Mouse (Mus musculus) heart, postnatal 36 days (tissue): ENCODE measurements around the gene Tnf. TPM values are rescaled to one million over a fixed set of nuclear protein-coding genes. Genes with fewer than 3 reads are reported as not detected.
"Not testable (repeated sequence)": the region's sequence is repeated elsewhere in the genome, so short reads cannot be mapped to it uniquely, and the experiment has no call there.

Experiments used
- DNase-seq, 2 experiments: peaks; one replicate each; pipeline ENCODE4 v3.0.0; 2021 to 2022
- intact Hi-C: fragments of 180-260 bp; cut with DNase I; formaldehyde crosslinking; loops from one replicate; pipeline ENCODE4 v1.15.1; 2025
- total RNA-seq, 2 experiments: library from RNA; stranded (reverse); gene quantifications; 2 replicates each; pipeline ENCODE4 v1.2.3; 2021

The Tnf gene
- total RNA-seq, 2 experiments from 2014 or later, result 0.53 to 0.57 TPM

GRCm38 (mm10) chr17:35235614-35236389 is 34.0 kb upstream of the Tnf start, which contains the start of gene Nfkbil1:
Gene Nfkbil1 (minus strand): TSS chr17:35235792.
- DNase-seq, result peak; percentile 85 to 88
- intact Hi-C loops, result loop anchor here (2.0 to 5.0 kb wide), 3 partner anchors 67 to 234 kb away; partner anchors contain the start of gene Vars

- peak; percentile 54 to 66 for DNase-seq
- intact Hi-C loops, result loop anchor here (5.0 kb wide), 1 partner anchor 233 kb away; the partner anchor contains the start of gene Vars
Measured at GRCm38 (mm10) chr17:35234903-35235302, 33.1 kb upstream of the Tnf start.

DNA sequence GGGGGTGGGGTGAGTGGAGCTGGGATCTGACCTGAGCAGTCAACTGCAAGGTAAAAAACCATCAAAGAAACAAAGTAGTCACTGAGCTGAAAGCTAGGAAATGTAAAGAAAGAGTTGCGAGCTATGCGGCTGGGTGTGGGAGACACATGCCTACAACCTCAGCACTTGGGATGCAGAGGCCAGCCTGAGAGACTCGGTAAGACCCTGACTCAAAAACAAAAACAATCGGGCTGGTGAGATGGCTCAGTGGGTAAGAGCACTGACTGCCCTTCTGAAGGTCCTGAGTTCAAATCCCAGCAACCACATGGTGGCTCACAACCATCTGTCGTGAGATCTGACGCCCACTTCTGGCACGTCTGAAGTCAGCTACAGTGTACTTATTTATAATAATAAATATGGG is 32.3 kb upstream of the Tnf start:
- intact Hi-C loops, DNase-seq: not testable (repeated sequence)

DNA sequence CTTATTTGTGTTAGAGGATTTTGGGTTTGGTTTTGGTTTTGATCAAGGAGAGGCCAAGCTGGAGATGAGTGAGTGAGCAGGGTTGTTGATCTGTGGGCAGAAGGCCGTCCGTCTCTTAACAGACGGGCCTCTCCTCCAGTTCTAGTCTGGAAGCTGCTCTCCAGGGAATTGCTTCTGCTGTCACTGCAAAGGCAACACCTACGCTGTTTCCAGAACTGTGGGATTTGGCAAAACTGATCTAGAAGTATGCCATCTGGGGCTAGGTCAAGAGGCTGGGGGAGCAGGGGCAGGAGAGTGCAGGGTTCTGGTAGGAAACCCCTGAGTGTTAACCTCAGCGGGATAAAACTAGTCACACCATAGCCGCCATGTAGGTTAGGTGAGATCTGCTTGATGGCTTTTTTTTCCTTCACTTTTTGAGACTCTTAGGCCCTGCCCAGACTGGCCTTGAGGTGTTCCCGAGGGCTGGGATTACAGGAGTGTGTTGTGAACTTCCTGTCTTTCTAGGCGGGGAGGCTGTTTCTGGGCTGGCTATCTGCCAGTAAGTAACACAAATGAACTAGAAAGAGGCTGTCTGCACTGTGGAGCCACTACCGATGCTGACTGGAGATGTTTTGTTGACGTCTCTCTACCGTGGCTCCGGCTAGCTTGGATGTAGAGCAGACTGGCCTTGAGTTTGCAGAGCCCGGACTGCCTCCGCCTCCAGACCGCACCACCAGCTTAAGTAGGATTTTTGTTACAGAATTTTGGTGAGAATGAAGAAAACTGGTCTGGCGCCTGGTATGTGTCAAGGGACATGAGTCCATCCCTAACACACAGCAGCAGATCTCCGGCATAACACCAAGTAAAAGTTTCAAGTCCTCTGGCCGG is 31.5 kb upstream of the Tnf start, which contains the start of gene Atp6v1g2:
Gene Atp6v1g2, plus strand, starts transcription at position 547 of the 867 bp plus-strand sequence.
- intact Hi-C loops, result no loop called here
- no peak for DNase-seq

- DNase-seq, result no peak
- intact Hi-C loops, result loop anchor here (1.0 kb wide), 1 partner anchor 54 kb away; no protein-coding TSS in a partner anchor
Measured at GRCm38 (mm10) chr17:35232659-35233058, 30.9 kb upstream of the Tnf start.

GRCm38 (mm10) chr17:35232043-35232442 is 30.2 kb upstream of the Tnf start:
- DNase-seq, result peak; percentile 88 to 93
- intact Hi-C loops, result loop anchor here (1.0 kb wide), 1 partner anchor 54 kb away; no protein-coding TSS in a partner anchor

DNA sequence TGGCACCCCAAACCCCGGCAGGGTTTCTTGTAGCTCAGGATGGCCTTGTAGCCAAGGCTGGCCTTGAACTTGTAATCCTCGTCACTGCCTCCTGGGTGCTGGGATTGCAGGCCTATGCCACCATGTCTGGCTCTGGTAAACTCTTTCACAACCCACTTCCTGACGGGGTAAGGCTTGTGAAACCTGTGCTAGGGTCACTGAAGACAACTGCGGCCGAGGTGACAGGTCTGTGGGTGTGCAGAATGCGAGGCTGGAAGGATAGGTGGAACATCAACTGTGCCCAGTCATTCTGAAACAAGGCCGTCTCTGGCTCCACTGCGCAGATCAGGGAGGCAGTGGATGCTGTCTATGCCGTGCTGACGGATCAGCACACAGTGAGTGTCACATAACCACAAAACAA is 29.2 kb upstream of the Tnf start:
- DNase-seq, result no peak
- intact Hi-C loops, result no loop called here

DNA sequence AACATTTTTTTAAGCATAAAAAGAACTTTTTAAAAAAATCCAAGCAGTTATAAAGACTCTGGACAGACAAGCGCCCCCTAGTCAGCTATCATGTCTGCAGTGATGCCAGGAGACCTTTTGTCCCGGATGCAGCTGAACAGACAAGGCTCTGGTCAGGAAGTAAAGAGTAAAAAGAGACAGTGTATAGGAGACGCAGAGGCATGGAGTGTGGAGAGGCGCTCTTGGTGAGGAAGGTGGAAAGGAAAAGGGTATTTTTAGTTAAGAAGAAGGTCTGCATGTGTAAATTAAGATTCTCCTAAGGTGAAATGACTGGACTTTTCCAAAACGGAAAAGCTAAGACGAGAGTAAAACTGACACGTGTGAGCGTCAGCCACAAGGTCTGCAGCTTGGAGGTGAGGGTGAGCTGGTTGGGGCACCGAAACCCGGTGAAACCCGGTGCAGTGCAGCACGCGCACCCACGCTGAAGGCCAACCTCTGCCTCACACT is 24.8 kb upstream of the Tnf start:
- no peak for DNase-seq

DNA sequence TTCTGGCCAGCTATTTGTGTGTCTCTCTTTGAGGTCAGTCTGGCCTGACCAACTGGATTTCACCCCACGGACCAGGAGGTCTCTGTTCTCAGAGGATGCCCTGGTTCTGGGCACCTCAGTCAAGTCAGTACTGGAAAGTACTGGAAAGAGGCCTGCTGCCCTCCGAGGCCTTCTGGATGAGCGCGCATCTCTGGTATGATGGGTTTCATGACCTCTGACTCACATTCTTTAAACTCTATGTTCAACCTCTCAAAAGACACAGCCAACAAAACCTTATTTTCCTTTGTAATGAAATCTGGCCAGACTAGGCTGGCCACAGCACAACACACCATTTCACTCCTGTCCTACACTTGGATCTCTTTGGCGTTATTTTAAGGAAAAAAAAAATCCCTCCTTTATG is 23.6 kb upstream of the Tnf start:
- intact Hi-C loops, result no loop called here
- no peak for DNase-seq

More for the DNA sequence above, 24.8 kb upstream of the Tnf start:
- intact Hi-C loops, result no loop called here

DNA sequence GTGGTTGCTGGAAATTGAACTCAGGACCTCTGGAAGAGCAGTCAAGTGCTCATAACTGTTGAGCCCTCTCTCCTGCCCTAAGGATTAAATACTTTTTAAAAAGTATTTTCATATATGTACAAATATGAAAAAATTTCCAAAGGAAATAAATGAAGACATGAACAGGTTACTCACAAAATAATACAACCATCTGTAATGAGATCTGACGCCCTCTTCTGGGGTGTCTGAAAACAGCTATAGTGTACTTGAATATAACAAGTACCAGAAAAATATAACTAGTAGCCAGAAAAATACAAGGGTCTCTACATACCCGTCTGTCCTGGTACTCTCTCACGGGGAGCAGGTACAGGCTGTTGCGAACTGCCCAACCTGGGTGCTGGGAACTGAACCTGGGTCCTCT is 22.8 kb upstream of the Tnf start:
- intact Hi-C loops, result no loop called here
- DNase-seq, result no peak

DNA sequence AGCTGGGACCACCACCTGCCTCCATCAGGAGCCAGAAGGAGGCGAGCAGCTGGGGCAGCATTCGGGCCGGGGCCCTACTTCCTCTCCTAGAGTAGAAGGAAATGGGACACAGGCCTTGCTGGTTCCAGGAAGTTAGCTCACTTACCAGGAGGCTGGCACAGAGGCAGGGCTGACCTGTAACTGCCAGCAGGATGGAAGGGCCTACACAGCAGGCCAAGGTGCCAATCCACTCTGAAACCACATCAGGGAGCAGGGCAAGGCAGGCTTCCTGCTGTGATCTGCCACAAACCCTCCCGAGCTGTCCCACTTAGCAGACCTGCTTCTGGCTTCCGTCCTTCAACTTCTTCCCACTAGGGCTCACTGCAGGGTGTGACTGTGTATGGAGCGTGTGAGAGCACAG is 20.5 kb upstream of the Tnf start:
- DNase-seq, result no peak
- intact Hi-C loops, result no loop called here

- intact Hi-C loops, result loop anchor here (2.0 kb wide), 1 partner anchor 20 kb away; no protein-coding TSS in a partner anchor
- peak; percentile 59 to 66 for DNase-seq
Measured at GRCm38 (mm10) chr17:35220156-35220952, 18.5 kb upstream of the Tnf start, which contains the start of gene Gm16181. Gene Gm16181 (plus strand): TSS chr17:35220834.

DNA sequence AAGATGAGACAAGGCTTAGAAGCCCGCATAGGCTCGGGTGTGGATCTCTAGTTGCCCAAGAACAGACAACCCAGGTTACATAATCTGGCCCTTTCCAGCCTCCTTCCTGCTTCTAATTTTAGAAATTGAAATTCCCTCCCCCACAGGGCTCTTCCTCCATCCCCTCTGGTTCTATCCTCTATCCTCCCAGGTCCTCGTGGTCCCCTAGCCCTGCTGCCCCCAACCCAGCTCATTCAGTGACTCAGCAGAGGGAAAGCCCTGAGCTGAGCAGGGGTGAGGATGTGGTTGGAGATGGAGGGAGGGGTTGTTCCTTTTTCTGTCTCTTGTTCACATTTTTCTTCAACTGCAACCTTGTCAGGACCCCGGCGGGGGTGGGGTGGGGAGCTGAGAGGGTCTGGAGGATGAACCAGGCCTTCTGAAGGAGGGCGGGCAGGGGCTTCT is 17.8 kb upstream of the Tnf start:
- intact Hi-C loops, result loop anchor here (2.0 kb wide), 1 partner anchor 19 kb away; no protein-coding TSS in a partner anchor
- DNase-seq, result peak in 1 of 2 experiments; percentile 52

- intact Hi-C loops, result no loop called here
- peak; percentile 46 to 49 for DNase-seq
Measured at GRCm38 (mm10) chr17:35218516-35219193, 16.8 kb upstream of the Tnf start.

DNA sequence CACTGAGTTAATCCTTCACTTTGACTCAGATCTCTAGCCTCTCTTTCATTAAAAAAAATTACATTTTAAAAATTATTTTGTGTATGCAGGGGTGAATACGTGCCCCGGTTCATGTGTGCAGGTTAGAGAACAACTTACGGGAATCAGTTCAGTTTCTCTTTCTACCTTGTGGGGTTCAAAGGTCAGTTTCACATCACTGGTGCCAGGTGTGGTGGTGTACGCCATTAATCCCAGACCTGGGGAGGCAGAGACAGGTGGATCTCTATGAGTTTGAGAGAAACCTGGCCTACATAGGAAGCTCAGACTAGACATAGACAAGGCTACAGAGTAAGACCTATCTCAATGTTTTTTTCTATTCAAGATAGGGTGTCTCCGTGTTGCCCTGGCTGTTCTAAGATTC is 11.3 kb upstream of the Tnf start:
- intact Hi-C loops, result no loop called here
- DNase-seq, result no peak

DNA sequence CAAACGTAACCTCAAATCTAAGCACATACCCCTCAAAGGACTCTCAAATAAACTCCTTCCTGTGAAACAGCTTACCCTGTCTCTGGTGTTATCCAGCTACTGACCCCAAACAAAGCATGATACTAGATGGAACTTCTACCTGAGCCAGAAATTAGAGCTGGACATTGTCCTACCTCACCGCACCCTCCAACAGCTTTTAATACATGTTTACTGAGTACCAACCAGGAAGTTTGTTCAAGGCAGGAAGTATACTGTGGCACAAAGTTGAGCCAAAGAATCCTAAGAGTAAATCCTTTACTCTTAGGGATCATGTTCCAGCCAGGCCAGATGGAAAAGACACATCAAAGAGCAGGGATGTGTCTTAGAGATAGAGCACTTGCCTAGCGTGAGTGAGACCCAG is 8.8 kb upstream of the Tnf start:
- no peak for DNase-seq
- intact Hi-C loops, result no loop called here

DNA sequence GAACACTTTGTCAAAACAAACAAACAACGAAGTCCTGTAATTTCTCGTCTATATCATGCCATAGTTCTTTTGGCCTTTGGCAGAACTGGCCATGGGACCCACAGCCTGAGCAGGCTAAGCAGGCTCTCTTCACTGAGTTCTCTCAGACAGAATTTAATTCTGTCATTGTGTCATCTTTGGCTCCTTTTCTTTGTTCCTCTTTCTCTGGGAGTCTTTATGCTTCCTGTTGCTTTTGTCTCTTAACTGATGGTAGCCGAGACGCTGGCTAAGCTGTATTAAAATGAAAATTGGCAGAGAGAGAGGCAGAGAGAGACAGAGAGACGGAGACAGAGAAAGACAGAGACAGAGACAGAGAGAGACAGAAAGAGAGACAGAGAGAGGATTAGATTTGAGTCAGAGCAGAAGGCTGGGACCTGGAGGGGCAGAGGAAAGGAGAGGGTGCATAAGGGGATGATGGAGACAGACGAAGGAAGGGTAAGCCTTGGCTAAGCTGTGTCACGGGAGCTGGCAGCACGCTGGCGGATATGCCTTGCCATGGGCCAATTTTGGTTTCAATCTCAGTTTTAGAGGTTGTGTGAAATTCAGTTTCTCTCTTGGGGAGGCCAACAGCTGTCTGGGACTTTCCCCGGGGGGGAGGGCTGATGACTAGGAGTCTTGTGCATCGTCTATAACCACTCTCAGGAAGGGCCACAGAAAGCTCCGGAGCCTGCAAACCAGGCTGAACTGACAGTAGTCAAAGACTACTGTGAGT is 8.2 kb upstream of the Tnf start:
- intact Hi-C loops, result no loop called here
- DNase-seq, result peak in 1 of 2 experiments; percentile 28

DNA sequence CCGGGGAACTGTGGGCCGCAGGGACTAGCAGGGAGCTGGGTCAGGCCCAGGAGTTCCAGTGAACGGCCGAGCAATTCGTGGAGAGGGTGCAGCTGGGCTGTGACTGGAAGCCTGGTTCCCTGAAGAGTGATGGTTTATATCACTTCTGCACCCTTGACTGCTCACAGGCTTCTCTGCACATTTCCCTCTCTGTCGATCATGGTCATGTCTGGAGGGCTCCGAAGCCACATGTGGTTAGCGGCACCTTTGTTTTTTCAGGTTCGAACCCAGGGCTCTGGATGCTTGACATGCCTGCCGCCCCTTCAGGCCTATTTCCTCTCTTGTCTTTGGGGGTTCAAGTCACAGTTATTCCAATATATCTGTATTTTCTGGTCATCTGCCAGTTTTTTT is 3.6 kb upstream of the Tnf start:
- intact Hi-C loops, result no loop called here
- no peak for DNase-seq
